Mouse (Mus musculus): ENCODE results near the gene Gm17374. TPM values are rescaled to one million over a fixed set of nuclear protein-coding genes. Genes with fewer than 3 reads are reported as not detected.

The Gm17374 gene
- total and polyA plus RNA-seq, 2 experiments from 2014 or later, result not detected

DNA sequence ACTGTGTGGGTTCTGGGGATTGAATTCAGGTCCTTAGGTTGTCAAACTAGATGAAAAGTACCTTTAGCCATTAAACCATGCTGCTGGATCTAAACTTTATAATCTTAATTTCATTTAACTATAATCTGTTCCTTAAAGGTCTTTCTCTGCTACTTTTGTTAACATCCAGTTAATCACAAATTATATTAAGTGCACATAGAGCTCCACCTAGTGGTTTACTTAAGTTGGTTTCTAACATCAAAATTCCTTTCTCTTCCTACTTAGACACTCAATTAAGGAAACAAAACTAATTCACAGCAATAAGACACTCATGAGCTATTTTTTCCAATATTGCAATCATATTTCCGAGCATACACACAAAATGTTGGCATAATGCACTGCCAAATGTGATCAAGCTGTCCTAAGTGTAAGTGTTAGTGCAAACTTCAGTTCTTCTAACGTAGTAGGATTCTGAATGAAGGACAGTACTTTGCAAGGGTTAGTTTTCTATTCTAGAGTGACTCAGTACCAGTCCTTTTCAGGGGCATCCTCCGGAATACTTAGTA is 7.4 kb downstream of the Gm17374 start:
- Histone ChIP-seq H3K4me3 (ENCODE audit: low read depth, low read length) (no peak overlapping the region), H3K4me1 (ENCODE audit: insufficient read depth, low read length) (no peaks in the 10 kb centered on the region), H3K4me2 (ENCODE audit: low read depth, low read length, poor library complexity, severe bottlenecking) (no peak overlapping the region), H3K9me3 (ENCODE audit: low read length) (no peaks in the 10 kb centered on the region), H3K36me3 (ENCODE audit: insufficient read depth, low read length) (peaks cover 21% of the 10 kb centered on the region), H3K9ac (replicated peaks; ENCODE audit: low read length, poor library complexity, severe bottlenecking) (no peak overlapping the region), H3K27ac (ENCODE audit: low read depth, low read length) (no peak overlapping the region), H3K27me3 (ENCODE audit: insufficient read depth, low read length) (no peaks in the 10 kb centered on the region)
- 76% methylated on average over 3 of the region's 3 CpGs for WGBS
- TF ChIP-seq CTCF (IDR thresholded peaks at IDR 0.05), result peak; percentile 78
- DNase-seq (ENCODE audit: low spot score) (peak; percentile 63), ATAC-seq (ENCODE audit: low FRiP score) (no peak)

DNA sequence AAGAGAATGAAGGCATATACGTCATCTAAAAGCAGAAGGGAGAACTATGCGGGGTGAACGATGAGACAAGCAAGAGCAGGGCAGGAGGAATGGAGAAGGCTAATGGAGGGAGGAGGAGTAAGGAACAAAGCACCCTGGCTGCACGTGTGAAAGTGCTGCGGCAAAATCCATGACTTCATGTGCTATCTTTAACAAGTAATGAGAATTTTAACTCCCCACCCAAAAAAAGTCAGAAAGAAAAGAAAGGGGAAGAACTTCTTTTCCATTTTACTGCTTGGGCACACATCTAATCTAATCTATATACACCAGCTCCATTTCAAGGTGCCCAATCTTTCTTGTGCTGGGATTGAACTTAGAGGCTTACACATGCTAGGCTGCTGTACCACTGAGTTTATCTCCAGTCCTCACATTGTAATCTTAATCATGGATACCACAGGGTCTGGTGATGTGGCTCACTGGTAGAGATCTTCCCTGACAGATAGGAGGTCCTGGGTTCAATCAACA is 11.6 kb downstream of the Gm17374 start:
- DNase-seq (ENCODE audit: low spot score) (no peak), ATAC-seq (ENCODE audit: low FRiP score) (no peak)
- Histone ChIP-seq H3K27me3 (ENCODE audit: insufficient read depth, low read length) (no peaks in the 10 kb centered on the region), H3K9me3 (ENCODE audit: low read length) (no peaks in the 10 kb centered on the region), H3K4me2 (ENCODE audit: low read depth, low read length, poor library complexity, severe bottlenecking) (no peak overlapping the region), H3K27ac (ENCODE audit: low read depth, low read length) (no peak overlapping the region), H3K9ac (replicated peaks; ENCODE audit: low read length, poor library complexity, severe bottlenecking) (no peak overlapping the region), H3K36me3 (ENCODE audit: insufficient read depth, low read length) (peaks cover 13% of the 10 kb centered on the region), H3K4me3 (ENCODE audit: low read depth, low read length) (no peak overlapping the region), H3K4me1 (ENCODE audit: insufficient read depth, low read length) (no peaks in the 10 kb centered on the region)
- TF ChIP-seq CTCF (IDR thresholded peaks at IDR 0.05), result no peak
- WGBS, result 95% methylated on average over 5 of the region's 5 CpGs

DNA sequence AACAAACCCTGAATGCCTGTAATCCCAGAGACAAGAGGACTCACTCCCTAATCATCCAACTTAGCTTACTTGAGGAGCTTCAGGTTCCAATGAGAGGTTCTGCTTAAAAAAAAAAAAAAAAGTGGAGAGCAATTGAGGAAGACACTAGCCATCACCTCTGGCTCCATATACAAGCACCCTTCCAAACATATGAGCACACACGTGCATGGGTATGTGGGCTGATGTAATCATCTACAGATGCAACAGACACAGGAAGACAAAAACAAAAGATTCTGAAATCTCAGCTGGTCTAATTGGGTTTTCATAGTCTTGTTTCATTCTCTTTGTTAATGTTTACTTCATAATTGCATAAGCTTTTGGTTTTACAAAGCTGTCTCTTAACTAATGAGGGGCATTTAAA is 17.2 kb downstream of the Gm17374 start:
- Histone ChIP-seq H3K4me3 (ENCODE audit: low read depth, low read length) (no peak overlapping the region), H3K27me3 (ENCODE audit: insufficient read depth, low read length) (no peaks in the 10 kb centered on the region), H3K27ac (ENCODE audit: low read depth, low read length) (no peak overlapping the region), H3K9me3 (ENCODE audit: low read length) (no peaks in the 10 kb centered on the region), H3K9ac (replicated peaks; ENCODE audit: low read length, poor library complexity, severe bottlenecking) (no peak overlapping the region), H3K4me1 (ENCODE audit: insufficient read depth, low read length) (peaks cover 3% of the 10 kb centered on the region), H3K4me2 (ENCODE audit: low read depth, low read length, poor library complexity, severe bottlenecking) (no peak overlapping the region), H3K36me3 (ENCODE audit: insufficient read depth, low read length) (peaks cover 3% of the 10 kb centered on the region; the same call in 1 of the 2 replicates)
- no peak for TF ChIP-seq CTCF (IDR thresholded peaks at IDR 0.05)
- DNase-seq (ENCODE audit: low spot score), result no peak
- WGBS, result 88% methylated on average over 1 of the region's 1 CpGs
- ATAC-seq (ENCODE audit: low FRiP score), result no peak

DNA sequence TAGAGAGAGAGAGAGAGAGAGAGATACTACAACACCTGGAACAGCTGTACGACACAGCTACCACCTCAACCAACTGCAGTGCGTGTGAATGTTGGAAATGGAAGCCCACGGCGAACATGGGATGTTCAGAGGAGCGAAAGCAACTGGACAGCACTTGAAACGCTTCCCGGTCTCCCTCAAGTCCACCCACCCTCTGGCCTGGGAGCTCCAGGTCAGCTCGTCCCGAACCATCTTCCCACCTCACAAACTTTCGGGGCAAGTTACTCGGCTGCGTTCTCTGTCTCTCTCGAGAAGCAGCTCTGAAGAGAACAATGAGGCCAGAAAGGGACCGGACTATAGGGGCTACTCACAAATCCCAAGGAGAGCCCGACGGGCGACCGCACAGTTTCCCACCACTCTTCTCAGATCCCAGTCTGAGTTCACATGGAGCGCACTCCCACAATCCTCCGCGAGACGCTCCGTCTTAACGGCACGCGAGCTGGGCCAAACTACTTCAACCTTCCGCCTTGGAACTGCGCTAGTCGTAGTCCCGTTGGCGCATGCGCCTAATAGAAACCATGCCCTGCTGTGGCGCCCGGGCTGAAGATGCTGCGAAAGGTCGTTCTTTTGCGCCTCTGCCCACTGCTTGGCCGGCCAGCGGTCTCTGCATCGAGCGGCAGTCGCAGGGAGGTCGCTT is 18.4 kb downstream of the Gm17374 start, which contains the start of the genes Esf1 and Ndufaf5:
TSS of gene Esf1 (minus strand) at position 438 of the 676 bp plus-strand sequence.
TSS of gene Ndufaf5 (plus strand) at position 523 of the 676 bp plus-strand sequence.
- under 1% methylated on average over 43 of the region's 43 CpGs for WGBS
- peak within 1 kb of the TSS; percentile 85 for H3K4me2 ChIP-seq (ENCODE audit: low read depth, low read length, poor library complexity, severe bottlenecking)
- TF ChIP-seq CTCF (IDR thresholded peaks at IDR 0.05), result peak; percentile 5; the same call in 1 of the 2 replicates
- H3K4me1 ChIP-seq (ENCODE audit: insufficient read depth, low read length), result peaks cover 3% of the 10 kb centered on the region
- ATAC-seq (ENCODE audit: low FRiP score) (peak; percentile 98), DNase-seq (ENCODE audit: low spot score) (peak; percentile 99)
- peak within 1 kb of the TSS; percentile 77 for H3K4me3 ChIP-seq (ENCODE audit: low read depth, low read length)
- H3K9ac ChIP-seq (replicated peaks; ENCODE audit: low read length, poor library complexity, severe bottlenecking), result peak within 1 kb of the TSS; percentile 73
- no peaks in the 10 kb centered on the region for H3K9me3 ChIP-seq (ENCODE audit: low read length)
- H3K27me3 ChIP-seq (ENCODE audit: insufficient read depth, low read length), result no peaks in the 10 kb centered on the region
- H3K36me3 ChIP-seq (ENCODE audit: insufficient read depth, low read length), result no peaks in the 10 kb centered on the region
- H3K27ac ChIP-seq (ENCODE audit: low read depth, low read length), result peak within 1 kb of the TSS; percentile 59

DNA sequence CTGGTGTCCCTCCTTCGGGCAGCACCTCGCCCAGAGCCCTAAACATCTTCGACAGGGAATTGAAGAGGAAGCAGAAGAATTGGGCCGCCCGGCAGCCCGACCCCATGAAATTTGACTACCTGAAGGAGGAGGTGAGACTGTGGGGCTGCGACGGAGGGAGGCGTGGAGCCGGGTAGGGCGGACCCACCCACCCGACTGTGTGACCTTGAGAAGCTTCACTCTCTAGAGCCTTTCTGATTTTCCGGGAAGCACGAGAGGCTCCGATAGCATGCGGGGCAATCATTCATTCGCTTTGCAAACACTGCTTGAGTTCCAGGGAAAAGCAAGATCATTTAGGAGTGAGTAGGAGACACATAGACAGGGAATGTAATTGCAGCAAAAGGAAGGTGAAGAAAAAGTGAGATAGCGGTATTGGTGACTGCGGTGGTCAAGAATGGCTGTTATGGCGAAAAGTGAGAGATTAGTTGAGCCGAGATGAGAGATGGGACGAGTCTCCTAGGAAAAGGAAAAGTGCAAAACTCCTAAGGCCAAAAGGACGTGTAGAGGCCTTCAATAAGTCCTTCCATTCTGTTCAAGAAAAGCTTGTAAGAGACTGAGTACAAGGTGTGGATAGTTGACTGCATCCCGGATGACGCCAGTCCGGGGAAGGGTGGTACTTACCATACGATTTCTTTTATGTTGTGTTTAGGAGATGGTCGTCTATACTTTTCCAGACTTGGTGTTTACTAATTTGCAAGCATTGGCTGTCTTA is 19.1 kb downstream of the Gm17374 start:
- Histone ChIP-seq H3K9ac (replicated peaks; ENCODE audit: low read length, poor library complexity, severe bottlenecking) (peak overlapping the region; percentile 73), H3K9me3 (ENCODE audit: low read length) (no peaks in the 10 kb centered on the region), H3K27ac (ENCODE audit: low read depth, low read length) (peak overlapping the region; percentile 59), H3K4me1 (ENCODE audit: insufficient read depth, low read length) (peaks cover 3% of the 10 kb centered on the region), H3K4me2 (ENCODE audit: low read depth, low read length, poor library complexity, severe bottlenecking) (peak overlapping the region; percentile 85), H3K27me3 (ENCODE audit: insufficient read depth, low read length) (no peaks in the 10 kb centered on the region), H3K36me3 (ENCODE audit: insufficient read depth, low read length) (no peaks in the 10 kb centered on the region), H3K4me3 (ENCODE audit: low read depth, low read length) (peak overlapping the region; percentile 77)
- DNase-seq (ENCODE audit: low spot score), result peak; percentile 6
- peak; percentile 84 for ATAC-seq (ENCODE audit: low FRiP score)
- WGBS, result 7% methylated on average over 28 of the region's 28 CpGs
- TF ChIP-seq CTCF (IDR thresholded peaks at IDR 0.05), result no peak
